Mouse (Mus musculus) skeletal muscle tissue, adult 2 months (tissue): Measurements from ENCODE around the gene Tapt1.

Source experiments
- DNase-seq: peaks from one replicate; pipeline ENCODE4 v3.0.0-alpha.2; 2012; ENCODE audit warnings: low read depth, low spot score

The Tapt1 gene

GRCm38 (mm10) chr5:44234606-44235005 lies 8.2 kb upstream of the Tapt1 start:
- no peak for DNase-seq

GRCm38 (mm10) chr5:44233933-44234332 lies 7.5 kb upstream of the Tapt1 start:
- no peak for DNase-seq

GRCm38 (mm10) chr5:44228756-44229155 lies 2.3 kb upstream of the Tapt1 start:
- DNase-seq, result no peak

GRCm38 (mm10) chr5:44228323-44228722 lies 1.9 kb upstream of the Tapt1 start:
- DNase-seq, result no peak

GRCm38 (mm10) chr5:44227462-44227840 lies 1.0 kb upstream of the Tapt1 start:
- no peak for DNase-seq

- no peak for DNase-seq
Observed at GRCm38 (mm10) chr5:44225911-44226520, 410 bp downstream of the Tapt1 start.

GRCm38 (mm10) chr5:44224916-44225600 lies 1.4 kb downstream of the Tapt1 start:
- DNase-seq, result no peak

- no peak for DNase-seq
Observed at GRCm38 (mm10) chr5:44224251-44224650, 2.2 kb downstream of the Tapt1 start.

- DNase-seq, result peak; percentile 34
Observed at GRCm38 (mm10) chr5:44223341-44223881, 3.0 kb downstream of the Tapt1 start.

- DNase-seq, result no peak
Observed at GRCm38 (mm10) chr5:44220430-44220829, 6.0 kb downstream of the Tapt1 start.

GRCm38 (mm10) chr5:44219871-44220270 lies 6.6 kb downstream of the Tapt1 start:
- DNase-seq, result no peak

- no peak for DNase-seq
Observed at GRCm38 (mm10) chr5:44218483-44218882, 7.9 kb downstream of the Tapt1 start.

GRCm38 (mm10) chr5:44217685-44218041 lies 8.8 kb downstream of the Tapt1 start:
- no peak for DNase-seq

- no peak for DNase-seq
Observed at GRCm38 (mm10) chr5:44217041-44217684, 9.3 kb downstream of the Tapt1 start.

GRCm38 (mm10) chr5:44215118-44215517 lies 11.3 kb downstream of the Tapt1 start:
- no peak for DNase-seq

- no peak for DNase-seq
Observed at GRCm38 (mm10) chr5:44214025-44214424, 12.4 kb downstream of the Tapt1 start.

GRCm38 (mm10) chr5:44213391-44213790 lies 13.0 kb downstream of the Tapt1 start:
- DNase-seq, result no peak

- DNase-seq, result no peak
Observed at GRCm38 (mm10) chr5:44211818-44212465, 14.5 kb downstream of the Tapt1 start.

- no peak for DNase-seq
Observed at GRCm38 (mm10) chr5:44207286-44207685, 19.1 kb downstream of the Tapt1 start.

GRCm38 (mm10) chr5:44206651-44207050 lies 19.8 kb downstream of the Tapt1 start:
- DNase-seq, result no peak

- no peak for DNase-seq
Observed at GRCm38 (mm10) chr5:44203410-44203809, 23.0 kb downstream of the Tapt1 start.

- DNase-seq, result no peak
Observed at GRCm38 (mm10) chr5:44201665-44202064, 24.8 kb downstream of the Tapt1 start.
